Mouse (Mus musculus): ENCODE measurements around the gene Creb3l2. TPM values are rescaled to one million over a fixed set of nuclear protein-coding genes. Genes with fewer than 3 reads are reported as not detected.

Gene Creb3l2
- polyA plus RNA-seq, 1 experiment from 2014 or later = 33.5 TPM

- peak overlapping the region; percentile 74 for H3K27ac ChIP-seq
- H3K27me3 ChIP-seq (ENCODE audit: insufficient read depth, poor library complexity, severe bottlenecking) = no peaks in the 10 kb centered on the region
- peak overlapping the region; percentile 22; the same call in 1 of the 2 replicates for H3K4me3 ChIP-seq
- H3K9me3 ChIP-seq = no peaks in the 10 kb centered on the region
- H3K36me3 ChIP-seq = no peaks in the 10 kb centered on the region
- DNase-seq (ENCODE audit: low spot score) = peak; percentile 86
- 41% methylated on average over 11 of the region's 11 CpGs for WGBS
- peaks cover 92% of the 10 kb centered on the region for H3K4me1 ChIP-seq
These were observed 41.0 kb downstream of the Creb3l2 start for GRCm38 (mm10) chr6:37400866-37401525.

- 50% methylated on average over 4 of the region's 4 CpGs for WGBS
- Histone ChIP-seq H3K27ac (peak overlapping the region; percentile 74), H3K4me1 (peaks cover 92% of the 10 kb centered on the region)
These were observed 41.8 kb downstream of the Creb3l2 start for GRCm38 (mm10) chr6:37400167-37400566.

GRCm38 (mm10) chr6:37398943-37399342 is 43.0 kb downstream of the Creb3l2 start:
- Histone ChIP-seq H3K4me3 (no peak overlapping the region), H3K4me1 (peaks cover 91% of the 10 kb centered on the region), H3K27me3 (ENCODE audit: insufficient read depth, poor library complexity, severe bottlenecking) (no peaks in the 10 kb centered on the region), H3K9me3 (no peaks in the 10 kb centered on the region), H3K27ac (peak overlapping the region; percentile 74), H3K36me3 (no peaks in the 10 kb centered on the region)
- DNase-seq (ENCODE audit: low spot score) = peak; percentile 84
- WGBS = 18% methylated on average over 10 of the region's 10 CpGs

More at GRCm38 (mm10) chr6:37400167-37400566, 41.8 kb downstream of the Creb3l2 start:
- Histone ChIP-seq H3K27me3 (ENCODE audit: insufficient read depth, poor library complexity, severe bottlenecking) (no peaks in the 10 kb centered on the region), H3K9me3 (no peaks in the 10 kb centered on the region), H3K36me3 (no peaks in the 10 kb centered on the region), H3K4me3 (no peak overlapping the region)
- no peak for DNase-seq (ENCODE audit: low spot score)

DNA sequence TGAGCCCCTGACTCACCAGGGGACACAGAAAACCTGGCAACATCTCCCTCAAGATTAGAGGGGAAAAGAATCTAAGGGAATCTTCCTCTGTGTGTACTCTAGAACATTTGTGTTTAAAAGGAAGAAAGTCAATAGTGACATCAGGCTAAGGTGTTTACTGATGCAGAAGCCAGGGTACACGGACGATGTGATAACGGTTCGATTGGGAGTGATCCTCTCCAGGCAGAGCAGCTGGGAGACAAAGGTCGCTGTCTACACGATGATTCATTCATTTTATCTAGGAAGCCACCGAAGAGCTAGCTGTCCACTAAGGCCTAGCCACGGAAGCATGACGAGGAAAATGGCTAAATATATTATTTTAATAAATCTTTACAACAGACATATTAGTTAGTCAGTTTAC is 44.0 kb downstream of the Creb3l2 start:
- H3K27ac ChIP-seq = peak overlapping the region; percentile 42; the same call in 1 of the 2 replicates
- no peaks in the 10 kb centered on the region for H3K9me3 ChIP-seq
- DNase-seq (ENCODE audit: low spot score) = no peak
- 28% methylated on average over 9 of the region's 9 CpGs for WGBS
- H3K27me3 ChIP-seq (ENCODE audit: insufficient read depth, poor library complexity, severe bottlenecking) = no peaks in the 10 kb centered on the region
- H3K4me3 ChIP-seq = no peak overlapping the region
- H3K4me1 ChIP-seq = peaks cover 90% of the 10 kb centered on the region
- H3K36me3 ChIP-seq = no peaks in the 10 kb centered on the region

GRCm38 (mm10) chr6:37397254-37397653 is 44.7 kb downstream of the Creb3l2 start:
- Histone ChIP-seq H3K4me3 (no peak overlapping the region), H3K9me3 (no peaks in the 10 kb centered on the region), H3K36me3 (no peaks in the 10 kb centered on the region), H3K4me1 (peaks cover 90% of the 10 kb centered on the region), H3K27ac (0 out of 2 replicates have a peak overlapping the region, but pooled peaks have one; percentile 42), H3K27me3 (ENCODE audit: insufficient read depth, poor library complexity, severe bottlenecking) (no peaks in the 10 kb centered on the region)
- 34% methylated on average over 4 of the region's 4 CpGs for WGBS
- DNase-seq (ENCODE audit: low spot score) = no peak

DNA sequence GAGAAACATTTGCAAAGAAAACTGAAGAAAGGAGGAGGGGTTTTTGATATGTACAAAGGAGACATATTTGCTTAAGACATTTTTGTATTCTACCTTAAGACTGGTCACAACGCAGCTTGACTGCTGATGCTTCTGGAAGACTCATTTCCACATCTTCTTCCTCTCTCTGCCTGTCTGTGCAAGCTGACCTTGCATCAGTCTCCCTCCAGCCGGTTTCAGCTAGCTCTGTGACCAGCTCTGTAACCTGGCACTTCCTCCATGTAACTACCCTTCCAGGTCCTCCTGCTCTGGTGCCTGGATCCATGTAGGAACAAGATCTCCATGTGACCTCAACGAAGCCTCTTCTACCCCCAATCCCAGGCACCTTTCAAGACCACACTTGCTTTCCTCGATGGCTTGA is 45.8 kb downstream of the Creb3l2 start:
- WGBS = 80% methylated on average over 4 of the region's 4 CpGs
- no peak overlapping the region for H3K4me3 ChIP-seq
- H3K9me3 ChIP-seq = no peaks in the 10 kb centered on the region
- H3K27me3 ChIP-seq (ENCODE audit: insufficient read depth, poor library complexity, severe bottlenecking) = no peaks in the 10 kb centered on the region
- no peaks in the 10 kb centered on the region for H3K36me3 ChIP-seq
- H3K4me1 ChIP-seq = peaks cover 90% of the 10 kb centered on the region
- DNase-seq (ENCODE audit: low spot score) = no peak
- H3K27ac ChIP-seq = peak overlapping the region; percentile 72; the same call in 1 of the 2 replicates

- peaks cover 89% of the 10 kb centered on the region for H3K4me1 ChIP-seq
These were observed 48.7 kb downstream of the Creb3l2 start for GRCm38 (mm10) chr6:37393263-37393662.

DNA sequence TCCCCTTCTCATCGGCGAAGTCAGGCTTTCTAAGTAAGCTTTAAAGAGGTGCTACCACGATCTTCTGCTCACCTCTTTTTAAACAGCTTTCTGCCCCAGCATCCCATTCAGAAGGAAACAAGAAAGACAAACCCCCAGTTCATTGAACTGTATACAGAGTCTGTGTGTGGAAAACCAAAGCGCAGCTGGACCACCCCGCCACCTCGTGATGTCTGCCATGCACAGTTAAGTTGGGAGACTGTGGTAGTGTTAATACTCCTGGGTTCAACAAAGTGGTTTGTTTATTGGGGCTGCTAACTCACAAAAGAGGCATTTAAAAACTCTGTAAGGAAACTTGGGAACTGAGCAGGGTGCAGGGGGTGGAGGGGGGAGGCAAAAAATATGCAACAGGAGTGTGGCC is 49.7 kb downstream of the Creb3l2 start:
- Histone ChIP-seq H3K27me3 (ENCODE audit: insufficient read depth, poor library complexity, severe bottlenecking) (no peaks in the 10 kb centered on the region), H3K9me3 (no peaks in the 10 kb centered on the region), H3K4me3 (no peak overlapping the region), H3K4me1 (peaks cover 89% of the 10 kb centered on the region), H3K27ac (peak overlapping the region; percentile 70), H3K36me3 (no peaks in the 10 kb centered on the region; the same call in 1 of the 2 replicates)
- WGBS = 85% methylated on average over 6 of the region's 6 CpGs
- DNase-seq (ENCODE audit: low spot score) = no peak

More at GRCm38 (mm10) chr6:37393263-37393662, 48.7 kb downstream of the Creb3l2 start:
- Histone ChIP-seq H3K27ac (peak overlapping the region; percentile 69), H3K9me3 (no peaks in the 10 kb centered on the region), H3K36me3 (no peaks in the 10 kb centered on the region; the same call in 1 of the 2 replicates), H3K4me3 (no peak overlapping the region), H3K27me3 (ENCODE audit: insufficient read depth, poor library complexity, severe bottlenecking) (no peaks in the 10 kb centered on the region)
- 60% methylated on average over 6 of the region's 6 CpGs for WGBS
- no peak for DNase-seq (ENCODE audit: low spot score)

DNA sequence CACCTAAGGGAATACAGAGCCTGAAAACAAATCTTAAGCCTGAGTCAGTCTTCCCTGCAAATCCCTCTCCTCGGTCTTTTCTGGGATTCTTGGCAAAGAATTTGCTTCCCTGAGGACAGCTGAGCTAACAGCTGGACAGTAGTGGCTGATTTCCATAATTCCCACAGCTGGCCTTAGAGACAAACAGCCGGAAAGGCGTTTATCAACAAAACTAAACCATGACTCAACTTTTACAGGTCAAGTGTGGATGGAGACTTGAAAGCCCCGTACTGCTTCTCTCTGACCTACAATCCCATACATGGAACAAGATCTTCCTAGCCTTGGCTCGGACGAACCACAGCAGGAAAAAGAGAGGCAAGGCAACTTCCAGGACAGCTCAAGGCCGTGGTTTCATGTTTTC is 50.6 kb downstream of the Creb3l2 start:
- no peak overlapping the region for H3K4me3 ChIP-seq
- no peak for DNase-seq (ENCODE audit: low spot score)
- 68% methylated on average over 7 of the region's 7 CpGs for WGBS
- peak overlapping the region; percentile 70 for H3K27ac ChIP-seq
- H3K4me1 ChIP-seq = peaks cover 92% of the 10 kb centered on the region
- H3K9me3 ChIP-seq = no peaks in the 10 kb centered on the region
- no peaks in the 10 kb centered on the region; the same call in 1 of the 2 replicates for H3K36me3 ChIP-seq
- H3K27me3 ChIP-seq (ENCODE audit: insufficient read depth, poor library complexity, severe bottlenecking) = no peaks in the 10 kb centered on the region

GRCm38 (mm10) chr6:37388960-37389359 is 53.0 kb downstream of the Creb3l2 start:
- H3K36me3 ChIP-seq = peaks cover 7% of the 10 kb centered on the region; the same call in 1 of the 2 replicates
- DNase-seq (ENCODE audit: low spot score) = peak; percentile 91
- H3K27ac ChIP-seq = peak overlapping the region; percentile 72
- H3K9me3 ChIP-seq = no peaks in the 10 kb centered on the region
- peaks cover 90% of the 10 kb centered on the region for H3K4me1 ChIP-seq
- no peaks in the 10 kb centered on the region for H3K27me3 ChIP-seq (ENCODE audit: insufficient read depth, poor library complexity, severe bottlenecking)
- no peak overlapping the region for H3K4me3 ChIP-seq
- WGBS = 15% methylated on average over 8 of the region's 8 CpGs

GRCm38 (mm10) chr6:37388501-37388900 is 53.4 kb downstream of the Creb3l2 start:
- H3K36me3 ChIP-seq = peaks cover 7% of the 10 kb centered on the region; the same call in 1 of the 2 replicates
- H3K9me3 ChIP-seq = no peaks in the 10 kb centered on the region
- H3K4me1 ChIP-seq = peaks cover 87% of the 10 kb centered on the region
- DNase-seq (ENCODE audit: low spot score) = no peak
- 43% methylated on average over 6 of the region's 6 CpGs for WGBS
- H3K4me3 ChIP-seq = no peak overlapping the region
- H3K27ac ChIP-seq = peak overlapping the region; percentile 72
- H3K27me3 ChIP-seq (ENCODE audit: insufficient read depth, poor library complexity, severe bottlenecking) = no peaks in the 10 kb centered on the region

GRCm38 (mm10) chr6:37387281-37387680 is 54.7 kb downstream of the Creb3l2 start:
- DNase-seq (ENCODE audit: low spot score) = no peak
- Histone ChIP-seq H3K36me3 (peaks cover 10% of the 10 kb centered on the region; the same call in 1 of the 2 replicates), H3K9me3 (no peaks in the 10 kb centered on the region), H3K27ac (peak overlapping the region; percentile 72; the same call in 1 of the 2 replicates), H3K27me3 (ENCODE audit: insufficient read depth, poor library complexity, severe bottlenecking) (no peaks in the 10 kb centered on the region), H3K4me3 (no peak overlapping the region), H3K4me1 (peaks cover 83% of the 10 kb centered on the region)
- 84% methylated on average over 4 of the region's 4 CpGs for WGBS

GRCm38 (mm10) chr6:37385602-37386285 is 56.2 kb downstream of the Creb3l2 start:
- 84% methylated on average over 2 of the region's 2 CpGs for WGBS
- no peak for DNase-seq (ENCODE audit: low spot score)
- peaks cover 14% of the 10 kb centered on the region; the same call in 1 of the 2 replicates for H3K36me3 ChIP-seq
- H3K27me3 ChIP-seq (ENCODE audit: insufficient read depth, poor library complexity, severe bottlenecking) = no peaks in the 10 kb centered on the region
- no peak overlapping the region for H3K27ac ChIP-seq
- peaks cover 70% of the 10 kb centered on the region for H3K4me1 ChIP-seq
- no peak overlapping the region for H3K4me3 ChIP-seq
- no peaks in the 10 kb centered on the region for H3K9me3 ChIP-seq
